Mouse (Mus musculus): ENCODE results near the gene Krt86.

DNA sequence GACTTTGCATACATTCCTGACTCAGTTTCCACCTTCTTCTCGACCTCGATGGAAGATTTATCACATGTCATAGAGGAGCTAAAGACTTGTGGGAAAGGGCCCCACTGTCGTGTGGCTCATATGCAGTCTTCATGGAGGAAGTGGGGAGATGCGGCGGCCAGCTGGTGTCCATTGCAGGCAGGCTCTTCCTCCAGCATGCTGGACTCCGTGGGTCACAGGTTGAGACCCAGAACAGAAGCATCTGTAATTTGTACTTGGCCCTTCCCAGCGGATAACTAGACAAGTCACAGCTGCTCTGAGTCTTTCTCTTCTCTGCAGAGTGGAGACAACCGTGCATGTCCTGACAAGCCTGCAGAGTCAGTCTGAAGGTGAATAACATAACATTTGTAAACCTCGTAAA, 35.0 kb downstream of the Krt86 start:
- no peak for TF ChIP-seq CHD2 (IDR thresholded peaks at IDR 0.05; ENCODE audit: low read depth, low read length)
- no peak for TF ChIP-seq HCFC1 (IDR thresholded peaks at IDR 0.05; ENCODE audit: borderline replicate concordance, insufficient read depth, low read length)
- no peak for TF ChIP-seq MAFK (IDR thresholded peaks at IDR 0.05; ENCODE audit: insufficient read depth, low read depth, low read length)

Data from ES-E14 (cell line).